Mouse (Mus musculus) heart, postnatal 0 days (tissue): ENCODE results near the gene Lap3.

Experiments
- CTCF ChIP-seq: IDR thresholded peaks from 2 replicates; pipeline ENCODE4 v1.5.1; 2016; ENCODE audit warnings: antibody characterized with exemption, control low read depth, low read depth
- EP300 ChIP-seq: IDR thresholded peaks from 2 replicates; pipeline ENCODE4 v1.6.1; 2016; ENCODE audit warnings: antibody characterized with exemption, low read depth

DNA sequence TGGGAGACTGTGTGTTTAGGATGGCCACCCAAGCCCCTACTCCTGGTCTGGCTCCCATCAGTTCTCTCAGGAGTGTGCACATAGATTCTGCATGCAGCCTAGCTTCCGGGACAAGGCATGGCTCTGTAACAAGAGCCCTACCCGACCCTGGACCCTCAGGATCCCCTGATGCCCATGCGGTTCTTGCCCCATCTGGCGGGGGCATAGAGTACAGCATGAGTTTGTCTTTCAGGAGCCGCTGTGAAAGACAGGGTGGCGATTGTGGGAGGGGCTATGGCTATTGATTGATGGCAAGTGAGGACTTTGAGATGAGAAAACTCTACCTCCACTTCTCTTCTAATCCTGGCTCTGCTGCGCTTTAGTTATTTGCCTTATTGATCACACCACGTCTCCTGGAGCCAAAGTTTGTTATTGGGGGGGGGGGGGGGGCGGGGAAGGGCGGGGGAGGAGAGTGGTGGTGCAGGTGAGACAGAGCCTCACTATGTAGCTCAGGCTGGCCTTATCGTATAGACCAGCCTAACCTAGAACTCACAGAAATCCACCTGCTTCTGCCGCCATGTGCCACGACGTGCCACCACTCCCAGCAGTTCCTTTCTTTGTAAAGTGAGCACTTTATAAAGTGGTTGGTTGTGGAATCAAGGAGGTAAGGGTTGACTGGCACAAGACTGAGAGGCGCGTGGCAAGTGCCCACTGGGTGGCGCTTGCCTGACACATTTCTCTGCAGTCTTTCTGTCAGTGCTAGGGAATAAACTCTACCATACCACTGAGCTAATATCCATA is 41.3 kb downstream of the Lap3 start:
- TF ChIP-seq CTCF (peak; percentile 50), EP300 (no peak)
